Mouse (Mus musculus): ENCODE measurements around the gene Tbc1d1. TPM values are rescaled to one million over a fixed set of nuclear protein-coding genes. Genes with fewer than 3 reads are reported as not detected.

Tbc1d1 gene
- total and polyA plus RNA-seq, 3 experiments: 26.0 to 38.6 (median 31.9) TPM

DNA sequence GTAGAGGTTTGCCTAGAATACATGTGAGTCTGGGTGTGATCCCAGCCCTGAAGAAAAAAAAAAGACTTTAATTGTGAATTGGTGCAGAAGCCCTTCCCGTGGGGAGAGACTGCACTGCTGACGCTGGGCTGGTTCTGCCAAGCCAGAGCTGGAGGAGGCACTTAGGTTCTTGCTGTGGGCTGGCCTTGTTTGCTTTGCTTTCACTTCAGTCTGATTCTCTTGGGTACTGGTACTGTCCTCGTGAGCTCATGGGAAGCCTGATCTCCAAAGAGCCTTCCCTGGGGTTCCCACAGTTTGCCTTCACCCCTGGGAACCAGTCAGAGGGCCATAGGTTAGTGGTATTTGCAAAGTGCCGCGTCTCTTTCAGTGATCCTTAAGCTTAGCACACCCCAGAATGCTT, 135.6 kb downstream of the Tbc1d1 start:
- Histone ChIP-seq H3K27ac (ENCODE audit: insufficient read depth, low read depth) (no peak overlapping the region), H3K9ac (ENCODE audit: insufficient read depth, low read depth) (no peak overlapping the region), H3K36me3 (replicated peaks in 1 of 2; ENCODE audit: control insufficient read depth in 1 of 2, insufficient read depth in 1 of 2, low read length in 1 of 2) (peaks cover 24 to 86% of the 10 kb centered on the region in 2 experiments), H3K4me1 (ENCODE audit: control insufficient read depth in 1 of 2, insufficient read depth in 2 of 2) (peaks cover 5 to 18% of the 10 kb centered on the region in 2 experiments; a peak in 2 of 4 replicates), H3K9me3 (replicated peaks; ENCODE audit: low read length) (no peaks in the 10 kb centered on the region), H3K4me2 (ENCODE audit: insufficient read depth, low read depth, poor library complexity, severe bottlenecking) (no peak overlapping the region), H3K4me3 (replicated peaks in 1 of 3; ENCODE audit: low read depth in 2 of 3, low read length in 2 of 3, poor library complexity in 1 of 3) (no peak overlapping the region), H3K79me2 (replicated peaks; ENCODE audit: control insufficient read depth, extremely low read depth, insufficient read depth, poor library complexity, severe bottlenecking) (no peaks in the 10 kb centered on the region; the same call in 1 of the 2 replicates), H3K27me3 (replicated peaks) (no peaks in the 10 kb centered on the region)
- DNase-seq (ENCODE audit: extremely low read depth): no peak
- dilution Hi-C loops (cut with MboI; ENCODE audit: extremely low pct_ligation_motif_present, extremely low pct_unique_long_range_greater_than_20kb, low sequenced_read_pairs): no loop called here
- TF ChIP-seq CHD1 (IDR thresholded peaks at IDR 0.05; ENCODE audit: low read depth, low read length) (no peak), POLR2AphosphoS2 (IDR thresholded peaks at IDR 0.05; ENCODE audit: low read depth, low read length) (no peak), CTCF (conservative IDR thresholded peaks at IDR 0.05 in 1 of 2, IDR thresholded peaks at IDR 0.05 in 1 of 2; ENCODE audit: low read depth in 2 of 2, low read length in 2 of 2) (no peak), HCFC1 (IDR thresholded peaks at IDR 0.05; ENCODE audit: low read depth, low read length) (no peak), RAD21 (IDR thresholded peaks at IDR 0.05; ENCODE audit: low read depth, low read length) (no peak), NELFE (IDR thresholded peaks at IDR 0.05; ENCODE audit: low read depth, low read length) (no peak), IRF4 (IDR thresholded peaks at IDR 0.05; ENCODE audit: low read depth, low read length) (no peak)
- in situ Hi-C loops (cut with MboI; ENCODE audit: low pct_ligation_motif_present, low pct_unique_long_range_greater_than_20kb, low sequenced_read_pairs): no loop called here

DNA sequence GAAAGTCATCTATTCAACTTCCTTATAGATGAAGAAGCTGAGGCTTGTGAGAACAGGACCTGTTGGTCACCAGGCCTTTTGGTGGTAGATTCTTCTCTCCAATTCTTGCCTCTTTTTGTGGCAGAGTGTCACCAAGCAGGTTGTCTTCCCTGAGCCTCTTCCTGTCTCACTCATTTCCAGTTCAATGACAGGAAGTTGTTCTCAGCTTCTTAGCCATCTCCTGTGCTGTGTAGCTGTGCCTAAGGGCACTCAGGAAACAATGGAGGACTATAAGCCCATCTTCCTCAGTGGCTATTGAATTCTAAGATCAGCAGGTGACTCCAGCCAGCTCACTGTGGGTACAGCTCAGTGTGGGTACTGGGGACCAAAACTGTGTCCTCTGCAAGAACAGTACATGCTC, 139.5 kb downstream of the Tbc1d1 start:
- no peaks in the 10 kb centered on the region; the same call in 1 of the 2 replicates for H3K79me2 ChIP-seq (replicated peaks; ENCODE audit: control insufficient read depth, extremely low read depth, insufficient read depth, poor library complexity, severe bottlenecking)
- no peaks in the 10 kb centered on the region for H3K27me3 ChIP-seq (replicated peaks)
- no peak for DNase-seq (ENCODE audit: extremely low read depth)
- H3K36me3 ChIP-seq (replicated peaks in 1 of 2; ENCODE audit: control insufficient read depth in 1 of 2, insufficient read depth in 1 of 2, low read length in 1 of 2): peaks cover 17 to 74% of the 10 kb centered on the region in 2 experiments
- H3K4me2 ChIP-seq (ENCODE audit: insufficient read depth, low read depth, poor library complexity, severe bottlenecking): no peak overlapping the region
- dilution Hi-C loops (cut with MboI; ENCODE audit: extremely low pct_ligation_motif_present, extremely low pct_unique_long_range_greater_than_20kb, low sequenced_read_pairs) (no loop called here), in situ Hi-C loops (cut with MboI; ENCODE audit: low pct_ligation_motif_present, low pct_unique_long_range_greater_than_20kb, low sequenced_read_pairs) (no loop called here)
- no peaks in the 10 kb centered on the region for H3K9me3 ChIP-seq (replicated peaks; ENCODE audit: low read length)
- H3K9ac ChIP-seq (ENCODE audit: insufficient read depth, low read depth): no peak overlapping the region
- no peak for TF ChIP-seq ETS1 (conservative IDR thresholded peaks at IDR 0.05; ENCODE audit: low read depth, low read length)
- peaks cover 19 to 50% of the 10 kb centered on the region in 2 experiments for H3K4me1 ChIP-seq (ENCODE audit: control insufficient read depth in 1 of 2, insufficient read depth in 2 of 2)
- no peak overlapping the region for H3K4me3 ChIP-seq (replicated peaks in 1 of 3; ENCODE audit: low read depth in 2 of 3, low read length in 2 of 3, poor library complexity in 1 of 3)
- no peak overlapping the region for H3K27ac ChIP-seq (ENCODE audit: insufficient read depth, low read depth)

DNA sequence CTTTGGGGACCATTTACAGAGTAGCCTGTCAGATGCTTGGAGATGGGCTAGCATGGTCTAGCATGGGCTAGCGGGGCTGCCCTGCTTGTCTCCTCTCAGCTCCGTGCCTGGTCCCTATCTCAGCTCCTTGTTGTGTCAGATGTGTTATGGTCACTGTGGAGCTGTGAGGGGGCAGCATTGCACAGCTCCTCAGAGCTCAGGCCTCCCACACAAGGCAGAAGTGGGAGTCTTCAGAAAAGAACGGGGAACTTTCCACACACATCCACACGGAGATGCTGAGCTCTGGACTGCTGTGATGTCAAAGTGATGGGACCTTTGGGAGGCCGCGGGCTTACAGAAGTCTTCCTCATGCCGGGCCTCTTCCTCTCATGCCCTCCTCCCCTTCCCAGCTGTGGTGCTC, 140.2 kb downstream of the Tbc1d1 start:
- H3K36me3 ChIP-seq (replicated peaks in 1 of 2; ENCODE audit: control insufficient read depth in 1 of 2, insufficient read depth in 1 of 2, low read length in 1 of 2): peaks cover 17 to 76% of the 10 kb centered on the region in 2 experiments
- DNase-seq (ENCODE audit: extremely low read depth): no peak
- no peak for TF ChIP-seq MAZ (IDR thresholded peaks at IDR 0.05; ENCODE audit: low read depth, low read length)
- no peak for TF ChIP-seq CHD2 (IDR thresholded peaks at IDR 0.05; ENCODE audit: low read length)
- no peak for TF ChIP-seq RAD21 (IDR thresholded peaks at IDR 0.05; ENCODE audit: low read depth, low read length)
- no peak for TF ChIP-seq ZMIZ1 (IDR thresholded peaks at IDR 0.05; ENCODE audit: low read depth, low read length)
- no peak for TF ChIP-seq ZKSCAN1 (IDR thresholded peaks at IDR 0.05; ENCODE audit: borderline replicate concordance, low read depth, low read length)
- TF ChIP-seq KAT2A (IDR thresholded peaks at IDR 0.05; ENCODE audit: insufficient replicate concordance, low read length): no peak
- no peak for TF ChIP-seq UBTF (IDR thresholded peaks at IDR 0.05; ENCODE audit: low read depth, low read length)
- TF ChIP-seq HCFC1 (IDR thresholded peaks at IDR 0.05; ENCODE audit: low read depth, low read length): no peak
- no peak for TF ChIP-seq MAFK (IDR thresholded peaks at IDR 0.05; ENCODE audit: insufficient replicate concordance, low read length)
- no peak for TF ChIP-seq TCF12 (IDR thresholded peaks at IDR 0.05; ENCODE audit: low read depth, low read length)
- TF ChIP-seq RCOR1 (conservative IDR thresholded peaks at IDR 0.05; ENCODE audit: low read depth, low read length): no peak
- TF ChIP-seq POLR2AphosphoS2 (IDR thresholded peaks at IDR 0.05; ENCODE audit: low read depth, low read length): no peak
- H3K27ac ChIP-seq (ENCODE audit: insufficient read depth, low read depth): no peak overlapping the region
- peaks cover 19 to 50% of the 10 kb centered on the region in 2 experiments for H3K4me1 ChIP-seq (ENCODE audit: control insufficient read depth in 1 of 2, insufficient read depth in 2 of 2)
- H3K9ac ChIP-seq (ENCODE audit: insufficient read depth, low read depth): no peak overlapping the region
- no peaks in the 10 kb centered on the region; the same call in 1 of the 2 replicates for H3K79me2 ChIP-seq (replicated peaks; ENCODE audit: control insufficient read depth, extremely low read depth, insufficient read depth, poor library complexity, severe bottlenecking)
- no peaks in the 10 kb centered on the region for H3K27me3 ChIP-seq (replicated peaks)
- dilution Hi-C loops (cut with MboI; ENCODE audit: extremely low pct_ligation_motif_present, extremely low pct_unique_long_range_greater_than_20kb, low sequenced_read_pairs) (no loop called here), in situ Hi-C loops (cut with MboI; ENCODE audit: low pct_ligation_motif_present, low pct_unique_long_range_greater_than_20kb, low sequenced_read_pairs) (no loop called here)
- H3K9me3 ChIP-seq (replicated peaks; ENCODE audit: low read length): no peaks in the 10 kb centered on the region
- no peak overlapping the region for H3K4me3 ChIP-seq (replicated peaks in 1 of 3; ENCODE audit: low read depth in 2 of 3, low read length in 2 of 3, poor library complexity in 1 of 3)
- H3K4me2 ChIP-seq (ENCODE audit: insufficient read depth, low read depth, poor library complexity, severe bottlenecking): no peak overlapping the region
